Mouse (Mus musculus) kidney, postnatal 25 days (tissue): ENCODE measurements around the gene Galr3.

Source experiments
- DNase-seq, 2 experiments: peaks; one replicate each; pipeline ENCODE4 v3.0.0; 2021; ENCODE audit warnings: mixed read lengths in 2 of 2

Galr3 gene

DNA sequence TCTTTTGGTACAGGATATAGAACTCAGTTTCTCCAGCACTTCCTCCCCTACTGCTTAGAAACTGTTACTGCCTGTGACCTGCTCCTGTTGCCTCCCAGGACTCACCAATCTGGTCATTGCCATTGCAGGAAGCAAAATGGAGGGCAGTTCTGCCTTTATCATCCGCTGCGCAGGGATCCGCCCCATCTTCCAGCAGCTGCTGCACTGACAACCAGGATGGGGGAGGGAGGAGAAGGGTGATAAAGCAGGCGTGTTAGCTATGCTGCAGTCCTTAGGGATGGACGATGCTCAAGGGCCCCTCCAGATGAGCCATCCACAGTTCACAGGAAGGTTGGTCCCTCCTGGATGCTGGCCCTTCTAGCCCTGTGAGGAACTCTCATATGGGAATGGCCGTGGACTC is 16.2 kb downstream of the Galr3 start:
- peak in 1 of 2 experiments; percentile 6 for DNase-seq

GRCm38 (mm10) chr15:79060887-79061565 is 19.3 kb downstream of the Galr3 start:
- peak; percentile 30 to 60 for DNase-seq

- DNase-seq: peak; percentile 98 to 100
Observed at GRCm38 (mm10) chr15:79062376-79063159, 20.9 kb downstream of the Galr3 start, which contains the start of gene Ankrd54. Gene Ankrd54, minus strand, starts transcription at chr15:79062893.

DNA sequence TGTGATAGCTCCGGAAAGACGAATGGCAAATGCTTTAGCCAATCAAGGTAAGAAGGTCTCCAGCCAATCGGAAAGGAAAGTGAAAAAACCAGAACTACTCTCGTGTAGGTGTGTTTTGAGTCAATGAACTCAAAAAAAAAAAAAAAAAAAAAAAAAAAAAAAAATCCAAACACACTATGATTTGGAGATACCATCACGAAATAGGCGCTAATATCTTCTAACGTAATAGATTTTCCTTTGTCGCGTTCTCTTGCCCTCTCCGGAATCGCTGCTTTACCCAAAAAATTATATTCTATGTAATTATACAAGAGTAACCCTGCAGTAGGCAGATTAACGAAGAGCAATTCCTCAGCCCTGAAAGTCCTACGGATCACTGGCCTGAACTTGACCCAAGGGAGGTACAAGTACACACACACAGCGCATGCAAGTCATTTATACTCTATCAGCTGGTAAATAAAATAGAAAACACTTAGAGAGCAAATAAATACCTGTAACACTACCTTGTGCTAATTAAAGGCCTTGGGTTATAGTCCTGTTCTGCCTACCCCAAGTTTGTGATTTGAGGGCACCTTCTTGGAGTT is 21.6 kb downstream of the Galr3 start:
- peak in 1 of 2 experiments; percentile 59 for DNase-seq

GRCm38 (mm10) chr15:79065086-79065770 is 23.5 kb downstream of the Galr3 start:
- peak in 1 of 2 experiments; percentile 53 for DNase-seq

GRCm38 (mm10) chr15:79066276-79066675 is 24.6 kb downstream of the Galr3 start:
- peak; percentile 40 to 70 for DNase-seq

DNA sequence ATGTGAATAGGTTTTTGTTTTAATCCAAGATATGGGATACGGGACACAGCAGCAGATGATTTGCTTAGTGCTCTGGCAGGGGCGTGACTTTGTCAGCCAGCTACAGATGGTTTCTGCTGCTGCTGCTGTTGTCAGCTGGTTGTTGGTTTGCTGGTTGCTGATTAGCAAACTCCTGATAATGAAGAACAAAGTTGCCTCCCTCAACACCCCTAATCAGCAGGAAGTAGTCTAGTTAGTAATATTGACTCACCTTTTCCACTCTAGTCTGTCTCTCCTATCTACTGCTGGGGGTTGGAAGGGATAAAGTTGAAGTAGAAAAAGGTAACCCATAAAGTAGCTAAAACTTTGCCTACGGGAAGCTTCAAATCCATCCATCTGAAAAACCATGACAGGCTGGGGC is 25.9 kb downstream of the Galr3 start:
- DNase-seq: peak in 1 of 2 experiments; percentile 8

GRCm38 (mm10) chr15:79068416-79068815 is 26.7 kb downstream of the Galr3 start:
- DNase-seq: peak in 1 of 2 experiments; percentile 21

DNA sequence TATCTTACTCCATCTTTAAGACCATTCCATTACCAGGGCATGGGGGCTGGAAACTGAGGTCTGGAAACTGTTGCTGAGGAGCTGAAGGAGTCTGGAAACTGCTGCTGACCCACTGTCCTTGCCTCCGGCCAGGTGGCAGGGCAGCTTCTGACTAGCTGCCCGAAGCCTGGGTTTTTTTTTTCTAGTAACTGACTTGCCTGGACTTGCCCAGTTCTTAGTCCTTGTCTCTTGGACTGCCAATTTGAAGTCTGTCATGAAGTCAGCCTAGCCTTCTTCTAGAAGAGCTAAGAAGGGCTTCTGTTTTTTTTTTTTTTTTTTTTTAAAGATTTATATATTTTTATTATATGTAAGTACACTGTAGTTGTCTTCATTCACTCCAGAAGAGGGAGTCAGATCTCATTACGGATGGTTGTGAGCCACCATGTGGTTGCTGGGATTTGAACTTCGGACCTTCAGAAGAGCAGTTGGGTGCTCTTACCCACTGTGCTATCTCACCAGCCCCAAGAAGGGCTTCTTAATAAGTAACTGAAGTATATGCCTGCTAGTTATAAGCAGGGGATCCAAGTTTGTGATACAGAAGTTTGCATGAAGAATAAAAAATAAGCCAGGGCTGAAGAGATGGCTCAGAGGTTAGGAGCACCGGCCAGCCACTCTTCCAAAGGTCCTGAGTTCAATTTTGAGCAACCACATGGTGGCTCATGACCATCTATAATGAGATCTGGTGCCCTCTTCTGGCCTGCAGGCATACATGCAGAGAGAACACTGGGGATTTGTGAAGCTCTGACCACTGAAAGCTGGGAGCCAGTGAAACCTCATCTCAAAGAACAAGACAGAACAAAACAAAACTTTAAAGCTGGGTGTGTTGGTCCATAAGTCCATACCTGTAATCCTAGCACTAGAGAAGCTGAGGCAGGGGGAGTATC is 29.7 kb downstream of the Galr3 start:
- DNase-seq: peak; percentile 52 to 58

DNA sequence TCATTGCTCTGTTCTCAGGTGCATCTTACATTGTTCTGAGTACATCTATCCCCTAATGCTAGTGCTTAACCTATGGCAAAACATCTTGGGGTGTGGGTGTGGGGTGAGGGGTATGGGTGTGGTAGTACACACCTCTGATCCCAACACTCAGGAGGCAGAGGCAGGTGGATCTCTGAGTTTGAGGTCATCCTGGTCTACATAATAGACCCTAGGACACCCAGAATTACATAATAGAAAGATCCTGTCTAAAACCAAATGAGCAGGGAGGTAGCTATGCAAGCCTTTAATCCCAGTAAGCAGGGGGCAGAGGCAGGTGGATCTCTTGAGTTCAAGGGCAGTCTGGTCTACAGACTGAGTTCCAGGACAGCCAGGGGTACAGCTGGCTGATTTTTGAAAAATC is 32.1 kb downstream of the Galr3 start:
- no peak for DNase-seq

GRCm38 (mm10) chr15:79074446-79074845 is 32.8 kb downstream of the Galr3 start:
- no peak for DNase-seq

DNA sequence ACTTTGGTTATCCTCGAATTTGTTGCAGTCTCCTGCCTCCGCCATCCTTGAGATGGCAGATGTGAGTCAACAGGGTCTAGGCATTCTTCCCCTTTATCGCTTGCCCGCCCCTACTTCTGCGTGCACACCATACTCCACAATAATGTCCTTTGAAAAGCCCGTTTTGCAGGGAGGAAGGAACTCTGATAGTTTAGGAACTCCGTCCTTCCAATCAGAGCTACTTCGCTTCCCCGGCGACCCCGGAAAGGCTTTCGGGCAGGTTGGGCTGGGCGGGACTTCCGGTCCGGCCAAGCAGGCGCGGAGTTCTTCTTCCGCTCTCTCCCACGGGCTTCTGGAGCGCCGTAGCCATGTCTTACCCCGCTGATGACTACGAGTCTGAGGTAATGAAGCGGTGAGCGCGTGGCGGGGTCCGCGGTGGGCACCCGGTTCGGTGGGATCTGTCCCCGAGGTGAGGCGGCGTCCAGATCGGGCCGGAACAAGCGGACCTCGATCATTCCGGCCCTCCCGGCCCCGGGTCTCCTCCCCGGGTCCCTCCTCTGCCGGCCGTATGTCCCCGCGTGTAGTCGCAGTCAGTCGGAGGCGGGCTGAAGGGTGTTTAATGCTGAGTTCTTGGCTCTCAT is 33.3 kb downstream of the Galr3 start, which contains the start of gene Eif3l:
Gene Eif3l, plus strand, starts transcription at position 267 of the 620 bp plus-strand sequence.
- DNase-seq: peak; percentile 92 to 95

DNA sequence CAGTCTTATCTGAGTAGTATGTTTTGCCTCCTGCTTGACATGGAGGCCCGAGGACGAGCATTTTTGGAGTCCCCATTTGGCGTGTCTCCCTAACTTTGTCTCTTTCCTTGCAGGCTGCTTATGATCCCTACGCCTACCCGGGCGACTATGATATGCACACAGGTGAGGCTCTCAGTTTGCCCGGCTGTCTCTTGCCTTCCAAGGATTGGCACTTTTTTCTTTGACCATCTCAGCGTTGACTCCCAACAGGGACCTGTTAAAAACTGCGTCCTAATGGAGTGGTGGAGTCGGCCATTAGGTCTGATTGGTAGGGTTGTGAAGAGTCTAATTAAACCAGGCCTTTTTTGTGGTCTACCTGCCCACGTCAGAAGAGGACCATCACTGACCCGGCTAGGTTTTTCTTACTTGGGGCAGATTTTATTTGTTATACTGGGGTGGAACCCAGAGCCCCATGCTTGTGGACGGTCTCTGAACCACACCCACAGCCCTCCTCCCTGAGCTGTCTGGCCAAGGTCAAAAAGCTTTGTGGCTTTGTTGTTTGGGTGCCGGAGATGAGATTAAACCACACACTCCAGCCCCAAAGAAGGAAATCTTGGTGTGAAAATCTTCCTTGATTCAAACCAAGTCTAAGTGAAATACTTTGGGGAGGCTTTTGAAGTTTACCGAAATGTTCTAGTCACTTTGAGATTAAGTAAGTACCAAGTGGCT is 34.1 kb downstream of the Galr3 start:
- no peak for DNase-seq

GRCm38 (mm10) chr15:79079567-79079966 is 37.9 kb downstream of the Galr3 start:
- no peak for DNase-seq

- DNase-seq: no peak
Observed at GRCm38 (mm10) chr15:79092284-79092683, 50.6 kb downstream of the Galr3 start.
